Mouse (Mus musculus) heart, adult 2 months (tissue): ENCODE measurements at regions not wholly inside any gene's neighbourhood (a gene's known extent, or its start where the extent isn't known, plus 50 kb on each side); places are given as distances from the start of the nearest gene placed in this dataset.

ENCODE experiments used
- CTCF ChIP-seq: fragments of 200-600 bp; IDR thresholded peaks from 2 replicates; pipeline ENCODE4 v1.8.1; 2022; ENCODE audit warnings: antibody characterized with exemption, mild to moderate bottlenecking, moderate library complexity
- POLR2A ChIP-seq: fragments of 200-500 bp; IDR thresholded peaks from 2 replicates; pipeline ENCODE4 v1.6.1; 2011; ENCODE audit warnings: mild to moderate bottlenecking, low read depth, low read length, control low read depth; ENCODE audit not compliant: insufficient read depth

DNA sequence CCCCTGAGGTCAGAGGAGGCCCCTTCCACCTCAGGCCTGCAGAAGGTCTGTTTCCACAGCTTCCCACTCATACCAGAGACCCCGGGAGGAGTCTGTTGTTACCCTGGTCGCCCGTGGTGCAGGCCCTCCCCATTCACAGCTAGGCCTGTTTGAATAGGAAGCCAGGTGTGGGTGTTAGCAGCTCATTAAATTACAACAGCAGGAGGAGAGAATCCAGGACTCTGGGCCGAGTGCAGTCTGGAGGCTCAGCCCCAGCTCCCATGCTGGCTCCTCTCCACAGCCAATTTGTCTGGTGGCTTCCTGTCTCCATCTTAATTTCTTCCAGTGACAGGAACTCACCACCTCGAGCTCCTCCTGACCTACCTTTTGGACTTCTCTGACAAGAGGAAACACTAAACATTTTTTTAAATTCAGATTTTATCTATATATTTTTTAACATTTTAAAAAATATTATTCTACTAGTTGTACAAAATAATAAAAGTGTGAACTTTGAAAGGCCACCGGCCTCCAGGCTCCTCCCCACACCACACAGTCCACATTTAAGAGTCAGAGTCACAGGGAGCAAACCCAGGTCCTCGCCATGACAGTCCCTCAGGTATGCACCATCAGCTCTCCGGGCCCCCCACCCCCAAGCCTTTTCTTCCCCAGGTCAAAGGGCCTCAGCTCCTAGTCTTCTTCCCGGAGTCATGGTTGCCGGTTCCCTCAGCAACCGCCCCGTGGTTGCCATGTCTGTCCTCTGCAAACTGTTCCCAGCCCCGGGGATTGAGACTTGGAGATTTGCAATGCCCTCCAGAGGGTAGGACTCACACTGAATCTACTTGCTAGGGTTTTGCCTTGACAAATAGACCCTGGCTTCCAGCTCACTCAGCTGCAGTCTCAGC lies 192.8 kb downstream of the Opa1 start:
- TF ChIP-seq POLR2A (no peak), CTCF (no peak)
